Mouse (Mus musculus) neural tube, embryonic 14.5 days (tissue): ENCODE data around the gene Pigp. TPM values are rescaled to one million over a fixed set of nuclear protein-coding genes. Genes with fewer than 3 reads are reported as not detected.

Experiments
- ATAC-seq: fragments of 200-750 bp; cut with Nextera tagmentation; 2 replicates; pipeline ENCODE4 v1.8.0; 2017; ENCODE audit warnings: low read depth, mild to moderate bottlenecking, moderate TSS enrichment, moderate library complexity
- H3K27ac ChIP-seq: fragments of 300-500 bp; sonication (generic); 2 replicates; pipeline ENCODE4 v1.5.1; 2014; ENCODE audit warnings: low read depth, mild to moderate bottlenecking, control low read depth, low read length, moderate library complexity, mixed read lengths
- H3K27me3 ChIP-seq: fragments of 300-500 bp; sonication (generic); 2 replicates; pipeline ENCODE4 v1.6.1; 2014; ENCODE audit warnings: low read length; ENCODE audit not compliant: control insufficient read depth, insufficient read depth
- H3K36me3 ChIP-seq: fragments of 300-500 bp; sonication (generic); 2 replicates; pipeline ENCODE4 v1.6.1; 2014; ENCODE audit warnings: low read length, mixed read lengths; ENCODE audit not compliant: control insufficient read depth, insufficient read depth
- H3K4me1 ChIP-seq: fragments of 300-500 bp; sonication (generic); 2 replicates; pipeline ENCODE4 v1.6.1; 2014; ENCODE audit warnings: low read length; ENCODE audit not compliant: control insufficient read depth, insufficient read depth
- H3K4me2 ChIP-seq: fragments of 300-500 bp; sonication (generic); 2 replicates; pipeline ENCODE4 v1.6.1; 2014; ENCODE audit warnings: mild to moderate bottlenecking, low read depth, low read length, control low read depth
- H3K4me3 ChIP-seq: fragments of 300-500 bp; sonication (generic); 2 replicates; pipeline ENCODE4 v1.5.1; 2014; ENCODE audit warnings: low read depth, low read length, control low read depth, mixed read lengths
- H3K9ac ChIP-seq: fragments of 300-500 bp; sonication (generic); replicated peaks from 2 replicates; pipeline ENCODE4 v1.6.1; 2014; ENCODE audit warnings: low read depth, mild to moderate bottlenecking, control low read depth, low read length, mixed read lengths
- H3K9me3 ChIP-seq: fragments of 300-500 bp; sonication (generic); 2 replicates; pipeline ENCODE4 v1.6.1; 2016; ENCODE audit warnings: low read length; ENCODE audit not compliant: control insufficient read depth
- WGBS: fragments of 180-500 bp; shearing (Covaris S2); extraction: QIAGEN DNeasy Blood & Tissue Kit; methylation state at CpG from one replicate; pipeline ENCODE4 v1.1.7; 2014; 5-methylcytosine and 5-hydroxymethylcytosine counted together
- polyA plus RNA-seq: library from polyadenylated mRNA; unstranded; fragments of >200 nt; fragmentation: Nextera tagmentation; extraction: Ambion mirVana; gene quantifications from 2 replicates; pipeline ENCODE4 v1.2.1, GENCODE M21; 2014

Gene Pigp
- 89.3 and 92.0 TPM in 2 replicates for polyA plus RNA-seq

GRCm38 (mm10) chr16:94371301-94371931 is at the start of gene Pigp:
Gene Pigp (minus strand): TSS chr16:94371842.
- Histone ChIP-seq H3K27me3 (no peaks in the 10 kb centered on the region), H3K4me3 (peak within 1 kb of the TSS; percentile 73), H3K27ac (peak within 1 kb of the TSS; percentile 99), H3K4me1 (peaks cover 24% of the 10 kb centered on the region), H3K9ac (peak within 1 kb of the TSS; percentile 100), H3K4me2 (peak within 1 kb of the TSS; percentile 69), H3K36me3 (no peaks in the 10 kb centered on the region), H3K9me3 (no peaks in the 10 kb centered on the region)
- ATAC-seq, result peak; percentile 87
- under 1% methylated on average over 40 of the region's 43 CpGs for WGBS

DNA sequence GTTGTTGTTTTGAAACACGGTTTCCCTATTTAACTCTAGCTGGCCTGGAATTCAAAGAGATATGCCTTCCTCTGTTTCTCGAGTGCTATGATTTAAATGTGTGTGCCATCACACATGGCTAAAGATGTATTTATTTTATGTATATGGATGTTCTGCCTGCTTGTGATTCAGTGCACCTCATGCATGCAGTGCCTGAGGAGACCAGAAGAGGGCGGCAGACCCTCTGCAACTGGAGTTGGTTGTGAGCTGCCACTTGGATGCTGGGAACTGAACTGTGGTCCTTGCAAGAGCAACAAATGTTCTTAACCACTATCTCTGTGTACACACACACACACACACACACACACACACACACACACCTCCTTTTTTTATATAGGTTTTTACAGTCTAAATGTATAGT is 48.9 kb upstream of the Pigp start:
- no peaks in the 10 kb centered on the region for H3K27me3 ChIP-seq
- peaks cover 65% of the 10 kb centered on the region for H3K36me3 ChIP-seq
- no peak for ATAC-seq
- WGBS, result 96% methylated on average over 3 of the region's 3 CpGs
- no peak overlapping the region for H3K4me3 ChIP-seq
- no peak overlapping the region for H3K4me2 ChIP-seq
- H3K9me3 ChIP-seq, result no peaks in the 10 kb centered on the region
- no peak overlapping the region for H3K9ac ChIP-seq
- no peaks in the 10 kb centered on the region for H3K4me1 ChIP-seq
- H3K27ac ChIP-seq, result no peak overlapping the region

DNA sequence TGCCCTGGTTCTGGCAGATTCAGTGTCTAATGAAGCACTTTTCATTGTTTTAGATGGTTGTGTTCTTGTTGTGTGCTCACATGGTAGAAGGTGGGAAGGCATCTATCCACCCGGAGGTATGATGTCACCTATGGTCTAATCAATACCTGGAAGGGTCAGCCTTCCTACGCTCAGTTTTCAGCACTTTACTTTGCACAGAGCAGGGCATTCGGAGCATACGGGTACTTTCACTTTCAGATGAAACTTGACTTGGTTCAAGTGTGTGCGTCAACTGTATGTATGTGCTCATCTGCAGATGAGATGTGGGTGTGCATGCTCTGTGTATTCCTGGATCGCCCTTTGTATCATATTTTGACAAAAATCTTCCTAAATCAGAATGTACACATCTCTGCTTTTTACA is 42.5 kb upstream of the Pigp start:
- Histone ChIP-seq H3K9ac (no peak overlapping the region), H3K27ac (no peak overlapping the region), H3K36me3 (peaks cover 36% of the 10 kb centered on the region), H3K4me2 (no peak overlapping the region), H3K4me1 (no peaks in the 10 kb centered on the region; the same call in 1 of the 2 replicates), H3K4me3 (no peak overlapping the region), H3K27me3 (no peaks in the 10 kb centered on the region), H3K9me3 (no peaks in the 10 kb centered on the region)
- 96% methylated on average over 6 of the region's 6 CpGs for WGBS
- ATAC-seq, result no peak

DNA sequence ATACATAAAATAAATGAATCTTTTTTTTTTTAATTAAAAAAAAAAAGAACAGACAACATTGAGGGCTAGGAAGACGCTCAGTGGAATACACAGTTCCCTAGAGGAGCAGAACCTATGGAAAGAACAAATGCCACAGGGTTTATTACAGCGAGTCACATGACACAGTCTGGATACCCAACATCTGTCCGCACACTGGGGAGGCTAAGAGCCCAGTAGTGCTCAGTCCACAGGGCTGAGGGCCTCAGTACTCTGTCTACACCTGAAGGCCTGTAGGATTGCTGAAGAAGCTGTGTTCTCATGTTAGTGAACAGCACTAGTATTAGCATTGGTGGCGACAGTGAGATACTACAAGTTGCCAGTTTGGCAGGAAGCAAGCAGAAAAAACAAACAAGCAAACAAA is 41.1 kb upstream of the Pigp start:
- Histone ChIP-seq H3K9ac (no peak overlapping the region), H3K4me2 (no peak overlapping the region), H3K27ac (no peak overlapping the region), H3K27me3 (no peaks in the 10 kb centered on the region), H3K4me1 (no peaks in the 10 kb centered on the region; the same call in 1 of the 2 replicates), H3K36me3 (peaks cover 28% of the 10 kb centered on the region), H3K4me3 (no peak overlapping the region), H3K9me3 (no peaks in the 10 kb centered on the region)
- 85% methylated on average over 4 of the region's 4 CpGs for WGBS
- no peak; the same call in 1 of the 2 replicates for ATAC-seq

DNA sequence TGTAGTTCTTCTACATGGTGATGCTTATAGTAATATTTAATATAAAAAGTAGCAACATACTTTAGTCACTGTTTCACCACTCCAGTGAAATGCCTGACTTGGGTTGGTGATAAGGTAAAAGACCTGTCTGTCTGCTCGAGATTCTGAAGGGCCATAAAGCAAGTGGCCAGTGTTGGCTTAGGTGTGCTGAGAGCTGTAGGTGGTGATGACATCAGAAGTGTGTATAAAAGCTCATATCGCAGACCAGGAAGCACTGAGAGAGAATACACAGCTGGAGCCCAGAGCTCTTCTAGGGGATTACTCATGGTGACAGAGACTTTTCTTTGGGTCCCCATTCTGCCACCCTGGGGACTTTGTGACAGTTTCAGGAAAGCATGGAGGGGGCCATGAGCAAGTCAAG is 40.6 kb upstream of the Pigp start:
- no peak overlapping the region for H3K27ac ChIP-seq
- no peaks in the 10 kb centered on the region; the same call in 1 of the 2 replicates for H3K4me1 ChIP-seq
- no peaks in the 10 kb centered on the region for H3K27me3 ChIP-seq
- H3K36me3 ChIP-seq, result peaks cover 27% of the 10 kb centered on the region
- H3K4me3 ChIP-seq, result no peak overlapping the region
- no peak overlapping the region for H3K9ac ChIP-seq
- ATAC-seq, result no peak
- no peak overlapping the region for H3K4me2 ChIP-seq
- H3K9me3 ChIP-seq, result no peaks in the 10 kb centered on the region
- WGBS, result 87% methylated on average over 2 of the region's 2 CpGs

DNA sequence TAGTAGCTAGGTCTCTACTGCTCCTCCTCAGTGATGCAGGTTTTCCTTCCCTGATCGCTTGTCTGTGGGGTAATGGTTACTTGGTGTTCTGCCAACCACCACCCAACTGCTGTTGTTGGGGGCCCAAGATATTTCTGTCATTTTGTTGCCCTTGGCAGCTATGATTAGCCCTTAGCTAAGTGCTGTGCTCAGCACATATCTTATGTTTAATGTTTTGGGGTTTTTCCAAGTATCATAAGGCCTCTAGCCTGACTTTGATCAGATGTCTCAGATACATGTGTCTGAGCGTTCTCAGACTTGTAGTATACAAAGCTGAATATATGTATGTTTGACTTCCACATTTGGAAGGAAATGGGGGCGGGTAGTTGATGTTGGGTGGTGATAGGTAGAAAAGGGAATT is 39.6 kb upstream of the Pigp start:
- H3K9me3 ChIP-seq, result no peaks in the 10 kb centered on the region
- ATAC-seq, result no peak
- no peak overlapping the region for H3K27ac ChIP-seq
- H3K4me1 ChIP-seq, result no peaks in the 10 kb centered on the region; the same call in 1 of the 2 replicates
- no peak overlapping the region for H3K4me3 ChIP-seq
- H3K4me2 ChIP-seq, result no peak overlapping the region
- no peak overlapping the region for H3K9ac ChIP-seq
- H3K36me3 ChIP-seq, result peaks cover 25% of the 10 kb centered on the region
- WGBS, result 93% methylated on average over 3 of the region's 3 CpGs
- H3K27me3 ChIP-seq, result no peaks in the 10 kb centered on the region

GRCm38 (mm10) chr16:94402185-94402584 is 30.5 kb upstream of the Pigp start:
- H3K27me3 ChIP-seq, result no peaks in the 10 kb centered on the region
- no peak overlapping the region for H3K4me3 ChIP-seq
- peaks cover 6% of the 10 kb centered on the region; the same call in 1 of the 2 replicates for H3K36me3 ChIP-seq
- H3K4me1 ChIP-seq, result no peaks in the 10 kb centered on the region
- H3K27ac ChIP-seq, result no peak overlapping the region
- H3K9ac ChIP-seq, result no peak overlapping the region
- no peak overlapping the region for H3K4me2 ChIP-seq
- ATAC-seq, result no peak
- WGBS, result 87% methylated on average over 4 of the region's 4 CpGs
- no peaks in the 10 kb centered on the region for H3K9me3 ChIP-seq

DNA sequence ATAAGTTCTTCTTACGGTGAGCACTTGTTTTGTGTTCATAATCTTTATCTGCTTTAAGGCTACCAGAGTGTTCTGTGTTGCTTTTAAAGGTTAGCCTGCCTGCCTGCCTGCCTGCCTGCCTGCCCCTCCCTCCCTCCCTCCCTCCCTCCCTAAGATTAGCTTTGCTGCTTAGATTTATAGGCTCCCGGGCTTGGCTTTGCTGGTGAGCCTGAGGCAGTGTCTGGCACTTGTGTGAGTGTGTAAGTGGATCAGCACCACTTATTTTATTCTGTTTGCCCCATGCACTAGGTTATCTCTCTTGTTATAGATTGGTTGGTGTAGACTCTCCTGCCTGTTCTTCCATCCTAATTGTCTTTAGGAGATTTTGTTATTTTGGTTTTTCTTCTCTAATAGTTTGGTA is 30.0 kb upstream of the Pigp start:
- Histone ChIP-seq H3K4me2 (no peak overlapping the region), H3K27ac (no peak overlapping the region), H3K4me1 (no peaks in the 10 kb centered on the region), H3K36me3 (peaks cover 6% of the 10 kb centered on the region; the same call in 1 of the 2 replicates), H3K9ac (no peak overlapping the region), H3K4me3 (no peak overlapping the region), H3K27me3 (no peaks in the 10 kb centered on the region), H3K9me3 (no peaks in the 10 kb centered on the region)
- WGBS, result 44% methylated on average over 2 of the region's 2 CpGs
- ATAC-seq, result no peak

- H3K4me3 ChIP-seq, result no peak overlapping the region
- WGBS, result 87% methylated on average over 2 of the region's 2 CpGs
- no peak for ATAC-seq
- H3K9me3 ChIP-seq, result no peaks in the 10 kb centered on the region
- H3K27me3 ChIP-seq, result no peaks in the 10 kb centered on the region
- no peak overlapping the region for H3K9ac ChIP-seq
- no peaks in the 10 kb centered on the region for H3K4me1 ChIP-seq
- H3K36me3 ChIP-seq, result peaks cover 14% of the 10 kb centered on the region
- H3K27ac ChIP-seq, result no peak overlapping the region
- H3K4me2 ChIP-seq, result no peak overlapping the region
These were observed 27.5 kb upstream of the Pigp start for GRCm38 (mm10) chr16:94399141-94399540.
